In the genomic region with DNA sequence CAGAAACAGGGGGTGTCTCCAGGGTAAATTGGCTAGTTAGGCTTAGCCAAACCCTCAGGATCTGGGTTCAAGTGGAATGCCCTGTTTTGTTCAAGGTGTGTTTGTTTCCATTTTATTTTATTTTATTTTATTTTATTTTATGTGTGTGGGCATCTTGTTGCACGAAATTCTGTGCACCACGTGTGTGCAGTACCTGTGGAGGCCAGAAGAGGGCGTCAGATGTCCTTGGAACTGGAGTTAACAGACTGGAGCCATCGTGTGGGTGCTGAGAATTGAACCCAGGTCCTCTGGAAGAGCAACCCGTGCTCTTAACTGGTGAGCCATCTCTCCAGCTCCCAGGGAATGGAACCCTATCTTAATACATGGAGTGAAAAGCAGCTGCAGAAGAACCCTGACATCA, we compare ENCODE assay signal across 30 mouse cellular contexts. TPM values are rescaled to one million over a fixed set of nuclear protein-coding genes. Genes with fewer than 3 reads are reported as not detected.
DNase-seq lines count a peak whose midpoint lies in the region; ATAC-seq and TF ChIP-seq lines count a peak whose summit lies in the region.
"Had no signal": no experiment of that assay in that cellular context is flagged by ENCODE, and none has a peak within 500 bp of the region (broad histone marks: within the 10 kb centered on the region; RNA-seq: fewer than 3 reads in every experiment).

No protein-coding gene starts in this region.

- H3K4me2 ChIP-seq in heart, postnatal 0 days (ENCODE audit: low read depth, low read length): no peak overlapping the region
- H3K4me2 ChIP-seq in heart, embryonic 11.5 days: no peak overlapping the region
- H3K4me2 ChIP-seq in liver, embryonic 14.5 days (ENCODE audit: low read depth): no peak overlapping the region
- H3K4me2 ChIP-seq in stomach, postnatal 0 days (replicated peaks; ENCODE audit: low read depth): no peak overlapping the region
- H3K4me2 ChIP-seq: embryonic facial prominence, embryonic 12.5 days; forebrain, embryonic 12.5 days; limb, embryonic 12.5 days; neural tube, embryonic 15.5 days; stomach, embryonic 15.5 days had no signal

- H3K4me3 ChIP-seq in heart, postnatal 0 days (ENCODE audit: low read depth, low read length): no peak overlapping the region
- H3K4me3 ChIP-seq in heart, embryonic 11.5 days (ENCODE audit: low read depth, low read length): no peak overlapping the region
- no peak overlapping the region for H3K4me3 ChIP-seq in liver, embryonic 14.5 days (ENCODE audit: insufficient read depth in 1 of 2, low read depth in 2 of 2, low read length in 2 of 2)
- no peak overlapping the region for H3K4me3 ChIP-seq in testis, adult 2 months (ENCODE audit: control insufficient read depth, low read depth, low read length)
- no peak overlapping the region for H3K4me3 ChIP-seq in stomach, postnatal 0 days (ENCODE audit: low read depth, low read length)
- H3K4me3 ChIP-seq: embryonic facial prominence, embryonic 12.5 days; erythroblast, embryonic 14.5 days; forebrain, embryonic 12.5 days; heart, embryonic 10.5 days; limb, embryonic 12.5 days; neural tube, embryonic 15.5 days; stomach, embryonic 15.5 days had no signal

- no peaks in the 10 kb centered on the region for H3K36me3 ChIP-seq in heart, postnatal 0 days (replicated peaks; ENCODE audit: control insufficient read depth, insufficient read depth, low read length)
- no peaks in the 10 kb centered on the region for H3K36me3 ChIP-seq in heart, embryonic 11.5 days (ENCODE audit: control insufficient read depth, insufficient read depth, low read length)
- no peaks in the 10 kb centered on the region for H3K36me3 ChIP-seq in liver, embryonic 14.5 days (replicated peaks; ENCODE audit: control insufficient read depth, insufficient read depth, low read depth)
- H3K36me3 ChIP-seq in testis, adult 2 months (ENCODE audit: control insufficient read depth, insufficient read depth, low read length): no peaks in the 10 kb centered on the region
- no peaks in the 10 kb centered on the region for H3K36me3 ChIP-seq in stomach, postnatal 0 days (ENCODE audit: control insufficient read depth, insufficient read depth, low read length)
- H3K36me3 ChIP-seq: embryonic facial prominence, embryonic 12.5 days; forebrain, embryonic 12.5 days; heart, embryonic 10.5 days; limb, embryonic 12.5 days; neural tube, embryonic 15.5 days; stomach, embryonic 15.5 days had no signal

- 74% methylated on average over 5 of the region's 5 CpGs for WGBS in heart, postnatal 0 days
- 76% methylated on average over 5 of the region's 5 CpGs for WGBS in heart, embryonic 11.5 days (ENCODE audit: insufficient replicate concordance)
- 59% methylated on average over 5 of the region's 5 CpGs for WGBS in liver, embryonic 14.5 days (ENCODE audit: insufficient replicate concordance)
- 76% methylated on average over 5 of the region's 5 CpGs for WGBS in stomach, postnatal 0 days

- no peak for ATAC-seq in heart, postnatal 0 days (ENCODE audit: insufficient read depth, low read depth)
- no peak for ATAC-seq in heart, embryonic 11.5 days (replicated peaks; ENCODE audit: insufficient number of reproducible peaks, low FRiP score, low TSS enrichment)
- ATAC-seq in liver, embryonic 14.5 days (ENCODE audit: insufficient read depth): no peak
- no peak for ATAC-seq in stomach, postnatal 0 days (ENCODE audit: low FRiP score, low TSS enrichment)

- DNase-seq in heart, postnatal 0 days (ENCODE audit: low spot score): no peak
- DNase-seq in liver, embryonic 14.5 days (ENCODE audit: low read depth in 3 of 3, low spot score in 3 of 3): no peak
- no peak for DNase-seq in liver
- no peak for DNase-seq in testis, postnatal 10 days (ENCODE audit: low spot score)
- no peak for DNase-seq in stomach, postnatal 0 days (ENCODE audit: low spot score)
- no peak for DNase-seq in urinary bladder, postnatal 36 days (ENCODE audit: low spot score in 2 of 2)
- DNase-seq: adrenal gland, postnatal 14 days; cerebellum, adult 11 months; cerebellum, postnatal 14 days; heart, postnatal 10 days; kidney, adult 8-10 months; kidney, postnatal 10 days; right cerebral cortex, adult 18-20 months; right cerebral cortex, postnatal 4 days had no signal

- TF ChIP-seq EP300 in heart, postnatal 0 days (IDR thresholded peaks at IDR 0.05; ENCODE audit: low read depth): no peak
- no peak for TF ChIP-seq EP300 in liver, embryonic 14.5 days (IDR thresholded peaks at IDR 0.05; ENCODE audit: low read depth)
- TF ChIP-seq EP300 in stomach, postnatal 0 days (optimal IDR thresholded peaks at IDR 0.05): no peak

- no peak for TF ChIP-seq POLR2A in testis, adult 2 months (IDR thresholded peaks at IDR 0.05; ENCODE audit: control insufficient read depth, low read depth, low read length)

- H3K4me1 ChIP-seq in heart, postnatal 0 days (ENCODE audit: control insufficient read depth, insufficient read depth): 0 out of 2 replicates have a peak, but pooled peaks cover 9% of the 10 kb centered on the region
- peaks cover 7% of the 10 kb centered on the region; the same call in 1 of the 2 replicates for H3K4me1 ChIP-seq in heart, embryonic 11.5 days (ENCODE audit: control insufficient read depth, insufficient read depth, low read length)
- H3K4me1 ChIP-seq in liver, embryonic 14.5 days (replicated peaks; ENCODE audit: control insufficient read depth in 2 of 2, insufficient read depth in 2 of 2, low read length in 1 of 2): no peaks in the 10 kb centered on the region
- peaks cover 2% of the 10 kb centered on the region; the same call in 1 of the 2 replicates for H3K4me1 ChIP-seq in testis, adult 2 months (ENCODE audit: control insufficient read depth, insufficient read depth, low read length)
- H3K4me1 ChIP-seq in stomach, postnatal 0 days (replicated peaks; ENCODE audit: control insufficient read depth, insufficient read depth): peaks cover 2% of the 10 kb centered on the region; the same call in 1 of the 2 replicates

- no peaks in the 10 kb centered on the region for H3K27me3 ChIP-seq in heart, postnatal 0 days (ENCODE audit: control insufficient read depth, insufficient read depth, low read length)
- H3K27me3 ChIP-seq in heart, embryonic 11.5 days (ENCODE audit: control insufficient read depth, insufficient read depth, low read length): 0 out of 2 replicates have a peak, but pooled peaks cover under 1% of the 10 kb centered on the region
- H3K27me3 ChIP-seq in liver, embryonic 14.5 days (ENCODE audit: control insufficient read depth, insufficient read depth, low read length): no peaks in the 10 kb centered on the region
- H3K27me3 ChIP-seq in testis, adult 2 months (ENCODE audit: control insufficient read depth, insufficient read depth, low read length): no peaks in the 10 kb centered on the region
- H3K27me3 ChIP-seq in stomach, postnatal 0 days (ENCODE audit: control insufficient read depth, insufficient read depth, low read length): no peaks in the 10 kb centered on the region
- H3K27me3 ChIP-seq: forebrain, embryonic 12.5 days; limb, embryonic 12.5 days; neural tube, embryonic 15.5 days; stomach, embryonic 15.5 days had no signal

- no peak overlapping the region for H3K9ac ChIP-seq in heart, postnatal 0 days (replicated peaks; ENCODE audit: low read depth, low read length)
- H3K9ac ChIP-seq in heart, embryonic 11.5 days (ENCODE audit: low read depth, low read length): no peak overlapping the region
- no peak overlapping the region for H3K9ac ChIP-seq in liver, embryonic 14.5 days (replicated peaks)
- H3K9ac ChIP-seq in stomach, postnatal 0 days (ENCODE audit: low read length): no peak overlapping the region
- H3K9ac ChIP-seq: embryonic facial prominence, embryonic 12.5 days; forebrain, embryonic 12.5 days; limb, embryonic 12.5 days; neural tube, embryonic 15.5 days; stomach, embryonic 15.5 days had no signal

- H3K27ac ChIP-seq in heart, postnatal 0 days (ENCODE audit: low read depth): no peak overlapping the region
- H3K27ac ChIP-seq in heart, embryonic 11.5 days (ENCODE audit: low read depth, low read length): no peak overlapping the region
- H3K27ac ChIP-seq in liver, embryonic 14.5 days: no peak overlapping the region
- H3K27ac ChIP-seq in testis, adult 2 months (ENCODE audit: control insufficient read depth, insufficient read depth, low read depth, low read length): no peak overlapping the region
- H3K27ac ChIP-seq in stomach, postnatal 0 days (replicated peaks): no peak overlapping the region
- H3K27ac ChIP-seq: embryonic facial prominence, embryonic 12.5 days; forebrain, embryonic 12.5 days; heart, embryonic 10.5 days; limb, embryonic 12.5 days; macrophage; neural tube, embryonic 15.5 days; stomach, embryonic 15.5 days had no signal

- peak; percentile 5; the same call in 1 of the 2 replicates for TF ChIP-seq CTCF in heart, postnatal 0 days (IDR thresholded peaks at IDR 0.05; ENCODE audit: low read depth)
- peak; percentile 50 for TF ChIP-seq CTCF in liver, embryonic 14.5 days (IDR thresholded peaks at IDR 0.05; ENCODE audit: low read depth)
- peak; percentile 74; the same call in 1 of the 2 replicates for TF ChIP-seq CTCF in testis, adult 2 months (IDR thresholded peaks at IDR 0.05; ENCODE audit: control insufficient read depth, insufficient read depth, insufficient replicate concordance, low read depth, low read length)
- TF ChIP-seq CTCF in stomach, postnatal 0 days (IDR thresholded peaks at IDR 0.05; ENCODE audit: low read depth): peak; percentile 32

- no peaks in the 10 kb centered on the region for H3K9me3 ChIP-seq in heart, postnatal 0 days (replicated peaks; ENCODE audit: control insufficient read depth, low read length)
- no peaks in the 10 kb centered on the region for H3K9me3 ChIP-seq in heart, embryonic 11.5 days (replicated peaks; ENCODE audit: control insufficient read depth, low read length)
- no peaks in the 10 kb centered on the region for H3K9me3 ChIP-seq in liver, embryonic 14.5 days (ENCODE audit: control insufficient read depth, low read length)
- no peaks in the 10 kb centered on the region for H3K9me3 ChIP-seq in stomach, postnatal 0 days (ENCODE audit: control insufficient read depth, low read length)
- H3K9me3 ChIP-seq: embryonic facial prominence, embryonic 12.5 days; forebrain, embryonic 12.5 days; heart, embryonic 10.5 days; neural tube, embryonic 15.5 days; stomach, embryonic 15.5 days had no signal

RNA-seq across cellular contexts. Expression of a gene that starts 13.8 kb away (rescaled TPM):
- not detected in 2 replicates for total RNA-seq in heart, postnatal 0 days (2014; rRNA removed; ENCODE audit: low replicate concordance)
- not detected in 2 replicates for polyA plus RNA-seq in heart, postnatal 0 days (2015; fragmentation: Nextera tagmentation; extraction: Ambion mirVana)
- polyA plus RNA-seq in heart, embryonic 11.5 days (2014; fragmentation: Nextera tagmentation; extraction: Ambion mirVana): not detected in 2 replicates
- 0.04 TPM in 1 of 2 replicates, not detected in the other for polyA plus RNA-seq in liver, embryonic 14.5 days (2012; rRNA removed)
- polyA plus RNA-seq in liver, embryonic 14.5 days (2014; fragmentation: Nextera tagmentation; extraction: Ambion mirVana): not detected in 2 replicates
- 293 and 298 TPM in 2 replicates for polyA plus RNA-seq in testis, adult 2 months (2012; rRNA removed)
- polyA plus RNA-seq in stomach, postnatal 0 days (2015; fragmentation: Nextera tagmentation; extraction: Ambion mirVana): not detected in 2 replicates
- total RNA-seq: adrenal gland, postnatal 14 days; CH12.LX; gastrocnemius, adult 18-20 months; heart, postnatal 10 days; layer of hippocampus, postnatal 25 days; left cerebral cortex, postnatal 14 days had no signal
- polyA plus RNA-seq: embryonic facial prominence, embryonic 12.5 days; forebrain, embryonic 12.5 days; heart, embryonic 10.5 days; hindbrain, embryonic 11.5 days; limb, embryonic 12.5 days; macrophage; neural tube, embryonic 15.5 days; stomach, embryonic 15.5 days; thymus, postnatal 0 days had no signal

RNA-seq across cellular contexts. Expression of a gene that starts 22.6 kb away (rescaled TPM):
- total RNA-seq in heart, postnatal 0 days (2014; rRNA removed; ENCODE audit: low replicate concordance): not detected in 2 replicates
- polyA plus RNA-seq in heart, postnatal 0 days (2015; fragmentation: Nextera tagmentation; extraction: Ambion mirVana): 0.18 and 0.22 TPM in 2 replicates
- polyA plus RNA-seq in heart, embryonic 11.5 days (2014; fragmentation: Nextera tagmentation; extraction: Ambion mirVana): 15.0 and 17.1 TPM in 2 replicates
- 148 and 152 TPM in 2 replicates for polyA plus RNA-seq in liver, embryonic 14.5 days (2012; rRNA removed)
- 288 and 296 TPM in 2 replicates for polyA plus RNA-seq in liver, embryonic 14.5 days (2014; fragmentation: Nextera tagmentation; extraction: Ambion mirVana)
- polyA plus RNA-seq in testis, adult 2 months (2012; rRNA removed): 11.2 and 12.2 TPM in 2 replicates
- polyA plus RNA-seq in stomach, postnatal 0 days (2015; fragmentation: Nextera tagmentation; extraction: Ambion mirVana): 0.24 and 0.29 TPM in 2 replicates
- total RNA-seq: CH12.LX; gastrocnemius, adult 18-20 months; heart, postnatal 10 days; layer of hippocampus, postnatal 25 days; left cerebral cortex, postnatal 14 days had no signal
- polyA plus RNA-seq: macrophage; neural tube, embryonic 15.5 days had no signal

RNA-seq across cellular contexts. Expression of a gene that starts 39.5 kb away (rescaled TPM):
- 4.6 and 9.4 TPM in 2 replicates for total RNA-seq in heart, postnatal 0 days (2014; rRNA removed; ENCODE audit: low replicate concordance)
- polyA plus RNA-seq in heart, postnatal 0 days (2015; fragmentation: Nextera tagmentation; extraction: Ambion mirVana): 6.4 and 8.3 TPM in 2 replicates
- 10.3 and 11.1 TPM in 2 replicates for polyA plus RNA-seq in heart, embryonic 11.5 days (2014; fragmentation: Nextera tagmentation; extraction: Ambion mirVana)
- 7.1 and 7.9 TPM in 2 replicates for polyA plus RNA-seq in liver, embryonic 14.5 days (2012; rRNA removed)
- polyA plus RNA-seq in liver, embryonic 14.5 days (2014; fragmentation: Nextera tagmentation; extraction: Ambion mirVana): 14.4 and 16.3 TPM in 2 replicates
- polyA plus RNA-seq in testis, adult 2 months (2012; rRNA removed): 6.3 and 6.9 TPM in 2 replicates
- polyA plus RNA-seq in stomach, postnatal 0 days (2015; fragmentation: Nextera tagmentation; extraction: Ambion mirVana): 9.4 and 10.2 TPM in 2 replicates

RNA-seq across cellular contexts. Expression of a gene that starts 54.0 kb away (rescaled TPM):
- 0.12 and 10.2 TPM in 2 replicates for total RNA-seq in heart, postnatal 0 days (2014; rRNA removed; ENCODE audit: low replicate concordance)
- 0.18 TPM in 1 of 2 replicates, not detected in the other for polyA plus RNA-seq in heart, postnatal 0 days (2015; fragmentation: Nextera tagmentation; extraction: Ambion mirVana)
- polyA plus RNA-seq in heart, embryonic 11.5 days (2014; fragmentation: Nextera tagmentation; extraction: Ambion mirVana): 1.4 and 1.7 TPM in 2 replicates
- polyA plus RNA-seq in liver, embryonic 14.5 days (2012; rRNA removed): 0.35 and 0.39 TPM in 2 replicates
- 0.29 TPM in 2 replicates for polyA plus RNA-seq in liver, embryonic 14.5 days (2014; fragmentation: Nextera tagmentation; extraction: Ambion mirVana)
- polyA plus RNA-seq in testis, adult 2 months (2012; rRNA removed): 0.21 and 4.0 TPM in 2 replicates
- polyA plus RNA-seq in stomach, postnatal 0 days (2015; fragmentation: Nextera tagmentation; extraction: Ambion mirVana): 43.8 and 51.6 TPM in 2 replicates
- total RNA-seq: adrenal gland, postnatal 14 days; gastrocnemius, adult 18-20 months; layer of hippocampus, postnatal 25 days; left cerebral cortex, postnatal 14 days had no signal
- polyA plus RNA-seq: erythroblast, embryonic 14.5 days; macrophage had no signal

Comparison
In these comparisons a context has a peak if more than half of its experiments do, and no peak if none do; other contexts are left out.
1. CTCF ChIP-seq: peak in every context shown above with its lines; median percentile 74 in testis, adult 2 months; 50 in liver, embryonic 14.5 days; 32 in stomach, postnatal 0 days; 5 in heart, postnatal 0 days.
2. RNA of a gene that starts 13.8 kb away (polyA plus RNA-seq): 293 to 298 TPM in testis, adult 2 months; 0.04 TPM in liver, embryonic 14.5 days, not detected in heart, postnatal 0 days, not detected in heart, embryonic 11.5 days and not detected in stomach, postnatal 0 days; every median in the first group is over 100 times any median in the second.